Mouse (Mus musculus) layer of hippocampus, adult 11-12 months (tissue): Measurements from ENCODE around the gene Slc25a11.

Source experiments
- DNase-seq: peaks from one replicate; pipeline ENCODE4 v3.0.0; 2022; ENCODE audit warnings: low spot score

The Slc25a11 gene

GRCm38 (mm10) chr11:70621972-70622814 lies 25.1 kb downstream of the Slc25a11 start:
- DNase-seq: no peak

GRCm38 (mm10) chr11:70619101-70619500 lies 28.2 kb downstream of the Slc25a11 start, which contains the start of gene Chrne:
Chrne (minus strand) TSS chr11:70619216.
- no peak for DNase-seq

- DNase-seq: no peak
Observed at GRCm38 (mm10) chr11:70615516-70616093, 31.7 kb downstream of the Slc25a11 start, which contains the start of gene 4930544D05Rik. 4930544D05Rik (plus strand) TSS chr11:70615848.

- peak; percentile 44 for DNase-seq
Observed at GRCm38 (mm10) chr11:70615074-70615473, 32.2 kb downstream of the Slc25a11 start.

- DNase-seq: no peak
Observed at GRCm38 (mm10) chr11:70612505-70612904, 34.8 kb downstream of the Slc25a11 start.

GRCm38 (mm10) chr11:70610752-70611151 lies 36.5 kb downstream of the Slc25a11 start:
- DNase-seq: no peak

- no peak for DNase-seq
Observed at GRCm38 (mm10) chr11:70608381-70609066, 38.8 kb downstream of the Slc25a11 start.

GRCm38 (mm10) chr11:70607611-70608010 lies 39.7 kb downstream of the Slc25a11 start:
- no peak for DNase-seq

GRCm38 (mm10) chr11:70606717-70607116 lies 40.6 kb downstream of the Slc25a11 start:
- no peak for DNase-seq

- DNase-seq: peak; percentile 82
Observed at GRCm38 (mm10) chr11:70605024-70605566, 42.2 kb downstream of the Slc25a11 start.

GRCm38 (mm10) chr11:70598451-70598953 lies 48.8 kb downstream of the Slc25a11 start:
- DNase-seq: no peak

- DNase-seq: no peak
Observed at GRCm38 (mm10) chr11:70597301-70597700, 50.0 kb downstream of the Slc25a11 start.

GRCm38 (mm10) chr11:70596094-70596493 lies 51.2 kb downstream of the Slc25a11 start:
- DNase-seq: peak; percentile 41

GRCm38 (mm10) chr11:70595638-70596037 lies 51.6 kb downstream of the Slc25a11 start:
- DNase-seq: no peak

- DNase-seq: no peak
Observed at GRCm38 (mm10) chr11:70594253-70594989, 52.9 kb downstream of the Slc25a11 start.
